Mouse (Mus musculus): ENCODE measurements around the gene Vmn2r10. TPM values are rescaled to one million over a fixed set of nuclear protein-coding genes. Genes with fewer than 3 reads are reported as not detected.

Vmn2r10 gene
- total RNA-seq (2023; ENCODE audit: inconsistent age), result not detected in 4 replicates

GRCm38 (mm10) chr5:109006427-109006826 lies at the start of gene Vmn2r10:
Gene Vmn2r10, minus strand, starts transcription at chr5:109006527.

Other genes starting within 250 kb of the Vmn2r10 start
- not detected in 4 replicates for gene Rnf212, start 231.5 kb downstream of the Vmn2r10 start, total RNA-seq (2023; ENCODE audit: inconsistent age)
- gene Tmed11, start 211.2 kb downstream of the Vmn2r10 start, total RNA-seq (2023; ENCODE audit: inconsistent age), result not detected in 4 replicates
- gene Vmn2r8, start 197.7 kb downstream of the Vmn2r10 start, total RNA-seq (2023; ENCODE audit: inconsistent age), result not detected in 4 replicates
- not detected in 4 replicates for gene Vmn2r9, start 153.9 kb downstream of the Vmn2r10 start, total RNA-seq (2023; ENCODE audit: inconsistent age)
- gene Vmn2r11, start 53.0 kb upstream of the Vmn2r10 start, total RNA-seq (2023; ENCODE audit: inconsistent age), result not detected in 4 replicates
- not detected in 4 replicates for gene Vmn2r12, start 91.4 kb upstream of the Vmn2r10 start, total RNA-seq (2023; ENCODE audit: inconsistent age)
- not detected in 4 replicates for gene Vmn2r13, start 185.7 kb upstream of the Vmn2r10 start, total RNA-seq (2023; ENCODE audit: inconsistent age)
- gene Vmn2r14, start 218.2 kb upstream of the Vmn2r10 start, total RNA-seq (2023; ENCODE audit: inconsistent age), result not detected in 4 replicates